25 mouse cellular contexts compared by ENCODE assay signal in genomic region chr6:95876320-95876719, GRCm38 (mm10).
"Had no signal": no experiment of that assay in that cellular context is flagged by ENCODE, and none has a peak within 500 bp of the region (broad histone marks: within the 10 kb centered on the region; RNA-seq: fewer than 3 reads in every experiment).

No protein-coding gene starts in this region.

- H3K27me3 ChIP-seq: heart, embryonic 13.5 days; heart, embryonic 15.5 days; hindbrain, embryonic 13.5 days; hindbrain, embryonic 15.5 days; kidney, embryonic 15.5 days; limb, embryonic 13.5 days; limb, embryonic 15.5 days; liver, embryonic 12.5 days had no signal

- H3K27ac ChIP-seq: heart, adult 2 months; heart, embryonic 13.5 days; heart, embryonic 15.5 days; hindbrain, embryonic 13.5 days; hindbrain, embryonic 15.5 days; hindbrain, postnatal 0 days; kidney, embryonic 15.5 days; kidney, postnatal 0 days; left cerebral cortex, adult 2 months; limb, embryonic 13.5 days; limb, embryonic 15.5 days; liver, embryonic 12.5 days had no signal

- ATAC-seq: hindbrain, postnatal 0 days; intestine, embryonic 16.5 days; liver, embryonic 12.5 days had no signal

- DNase-seq: gastrocnemius, postnatal 14 days; gastrocnemius, postnatal 36 days; heart, adult 11 months; heart, adult 2 months; heart, postnatal 14 days; heart, postnatal 36 days; kidney, adult 11 months; kidney, adult 2 months; kidney, adult 9 months; kidney, postnatal 14 days; kidney, postnatal 36 days; layer of hippocampus, adult 9-11 months had no signal

- H3K36me3 ChIP-seq: heart, embryonic 13.5 days; heart, embryonic 15.5 days; hindbrain, embryonic 13.5 days; hindbrain, embryonic 15.5 days; kidney, embryonic 15.5 days; limb, embryonic 13.5 days; limb, embryonic 15.5 days; liver, embryonic 12.5 days had no signal

- H3K9me3 ChIP-seq: heart, embryonic 13.5 days; heart, embryonic 15.5 days; hindbrain, embryonic 13.5 days; hindbrain, embryonic 15.5 days; kidney, embryonic 15.5 days; limb, embryonic 13.5 days; limb, embryonic 15.5 days; liver, embryonic 12.5 days had no signal

- H3K4me2 ChIP-seq: heart, embryonic 11.5 days; heart, embryonic 13.5 days; heart, embryonic 15.5 days; hindbrain, embryonic 13.5 days; hindbrain, embryonic 15.5 days; kidney, embryonic 15.5 days; limb, embryonic 13.5 days; limb, embryonic 15.5 days; liver, embryonic 12.5 days had no signal

- H3K4me3 ChIP-seq: heart, adult 2 months; heart, embryonic 13.5 days; heart, embryonic 15.5 days; hindbrain, embryonic 13.5 days; hindbrain, embryonic 15.5 days; kidney, embryonic 15.5 days; left cerebral cortex, adult 2 months; limb, embryonic 13.5 days; limb, embryonic 15.5 days; liver, embryonic 12.5 days had no signal

- H3K9ac ChIP-seq: heart, embryonic 13.5 days; heart, embryonic 15.5 days; hindbrain, embryonic 13.5 days; hindbrain, embryonic 15.5 days; kidney, embryonic 15.5 days; limb, embryonic 13.5 days; limb, embryonic 15.5 days; liver, embryonic 12.5 days had no signal

- H3K4me1 ChIP-seq: heart, embryonic 13.5 days; heart, embryonic 15.5 days; hindbrain, embryonic 13.5 days; hindbrain, embryonic 15.5 days; kidney, embryonic 15.5 days; limb, embryonic 15.5 days; liver, embryonic 12.5 days had no signal
